Mouse (Mus musculus) lung, embryonic 15.5 days (tissue): Measurements from ENCODE around the gene Ufc1. TPM values are rescaled to one million over a fixed set of nuclear protein-coding genes. Genes with fewer than 3 reads are reported as not detected.
A peak's percentile ranks its signal among the peaks of the same experiment; 100 is the strongest.
"Not testable (repeated sequence)": the region's sequence is repeated elsewhere in the genome, so short reads cannot be mapped to it uniquely, and the experiment has no call there.

Experiments
- ATAC-seq: fragments of 200-750 bp; cut with Nextera tagmentation; 2 replicates; pipeline ENCODE4 v1.8.0; 2017; ENCODE audit warnings: moderate number of reproducible peaks, borderline replicate concordance; ENCODE audit not compliant: low FRiP score, low TSS enrichment; ENCODE audit errors: extremely low read depth
- H3K27ac ChIP-seq: fragments of 300-500 bp; sonication (generic); 2 replicates; pipeline ENCODE4 v1.5.1; 2015; ENCODE audit warnings: moderate library complexity, mild to moderate bottlenecking, inconsistent platforms
- H3K27me3 ChIP-seq: fragments of 300-500 bp; sonication (generic); 2 replicates; pipeline ENCODE4 v1.6.1; 2015; ENCODE audit warnings: inconsistent platforms
- H3K36me3 ChIP-seq: fragments of 300-500 bp; sonication (generic); 2 replicates; pipeline ENCODE4 v1.6.1; 2015; ENCODE audit warnings: inconsistent platforms
- H3K4me1 ChIP-seq: fragments of 300-500 bp; sonication (generic); 2 replicates; pipeline ENCODE4 v1.6.1; 2015; ENCODE audit warnings: inconsistent platforms
- H3K4me2 ChIP-seq: fragments of 300-500 bp; sonication (generic); 2 replicates; pipeline ENCODE4 v1.6.1; 2015; ENCODE audit warnings: inconsistent platforms, mild to moderate bottlenecking, moderate library complexity
- H3K4me3 ChIP-seq: fragments of 300-500 bp; sonication (generic); 2 replicates; pipeline ENCODE4 v1.5.1; 2015; ENCODE audit warnings: mild to moderate bottlenecking, inconsistent platforms
- H3K9ac ChIP-seq: fragments of 300-500 bp; sonication (generic); 2 replicates; pipeline ENCODE4 v1.6.1; 2015; ENCODE audit warnings: inconsistent platforms
- H3K9me3 ChIP-seq: fragments of 300-500 bp; sonication (generic); 2 replicates; pipeline ENCODE4 v1.6.1; 2016; ENCODE audit warnings: inconsistent platforms
- WGBS: fragments of 180-500 bp; shearing (Covaris S2); methylation state at CpG from one replicate; pipeline ENCODE4 v1.1.7; 2015; 5-methylcytosine and 5-hydroxymethylcytosine counted together
- polyA plus RNA-seq: library from polyadenylated mRNA; unstranded; fragments of >200 nt; fragmentation: Nextera tagmentation; extraction: Ambion mirVana; gene quantifications from 2 replicates; pipeline ENCODE4 v1.2.1, GENCODE M21; 2015

Gene Ufc1
- polyA plus RNA-seq, 1 experiment from 2014 or later = 105 TPM

DNA sequence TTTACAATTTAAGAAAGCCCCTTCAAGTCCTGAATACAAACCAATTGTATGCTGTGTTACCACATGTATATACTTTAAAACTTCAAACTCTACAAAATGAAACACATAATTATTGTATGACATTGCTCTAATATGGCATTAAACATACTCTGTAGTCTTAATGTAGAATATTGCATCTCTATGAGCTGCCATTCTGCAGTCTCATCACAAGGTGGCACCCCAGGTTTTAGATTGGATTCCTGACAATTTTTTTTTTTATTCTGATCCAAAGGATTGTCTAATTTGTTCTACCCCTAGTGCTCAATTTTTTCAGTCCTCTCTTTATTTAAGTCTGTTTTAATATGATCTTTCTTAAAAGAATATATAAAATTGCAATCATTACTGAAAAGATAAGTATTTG lies 26.6 kb upstream of the Ufc1 start:
- H3K9me3 ChIP-seq = no peaks in the 10 kb centered on the region
- H3K36me3 ChIP-seq = no peaks in the 10 kb centered on the region
- no peaks in the 10 kb centered on the region for H3K4me1 ChIP-seq
- no peak overlapping the region for H3K9ac ChIP-seq
- no peak overlapping the region for H3K4me3 ChIP-seq
- H3K4me2 ChIP-seq = no peak overlapping the region
- H3K27ac ChIP-seq = no peak overlapping the region
- no peaks in the 10 kb centered on the region for H3K27me3 ChIP-seq
- no peak for ATAC-seq

- Histone ChIP-seq H3K9me3 (no peaks in the 10 kb centered on the region), H3K27ac (no peak overlapping the region), H3K4me1 (no peaks in the 10 kb centered on the region), H3K27me3 (no peaks in the 10 kb centered on the region), H3K4me2 (no peak overlapping the region; the same call in 1 of the 2 replicates), H3K4me3 (no peak overlapping the region), H3K36me3 (no peaks in the 10 kb centered on the region), H3K9ac (no peak overlapping the region)
- WGBS = 25% methylated on average over 5 of the region's 5 CpGs
- no peak for ATAC-seq
Observed at GRCm38 (mm10) chr1:171320151-171320550, 25.3 kb upstream of the Ufc1 start.

DNA sequence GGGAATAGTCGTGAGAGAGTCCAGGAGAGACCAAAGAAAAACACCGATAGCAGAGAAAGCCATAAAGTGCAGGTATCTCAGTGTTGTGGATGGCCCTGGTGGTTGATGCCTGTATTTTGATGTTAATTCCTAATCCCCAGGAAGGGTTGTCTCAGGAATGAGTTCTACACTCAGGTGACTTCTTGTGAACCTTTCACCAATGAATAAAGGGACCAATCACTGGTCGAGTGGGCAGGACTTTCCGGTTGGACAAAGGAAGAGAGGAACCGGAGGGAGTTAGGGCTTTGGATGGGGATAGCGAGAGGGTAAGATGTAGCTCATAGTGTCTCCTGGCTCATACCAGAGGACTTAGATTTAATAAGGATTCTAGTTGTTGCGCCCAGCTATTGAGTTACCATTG lies 24.9 kb upstream of the Ufc1 start:
- Histone ChIP-seq H3K4me3 (no peak overlapping the region), H3K9me3 (no peaks in the 10 kb centered on the region), H3K27ac (no peak overlapping the region), H3K27me3 (no peaks in the 10 kb centered on the region), H3K4me1 (no peaks in the 10 kb centered on the region), H3K36me3 (no peaks in the 10 kb centered on the region), H3K4me2 (no peak overlapping the region; the same call in 1 of the 2 replicates), H3K9ac (no peak overlapping the region)
- 23% methylated on average over 7 of the region's 7 CpGs for WGBS
- ATAC-seq = no peak

DNA sequence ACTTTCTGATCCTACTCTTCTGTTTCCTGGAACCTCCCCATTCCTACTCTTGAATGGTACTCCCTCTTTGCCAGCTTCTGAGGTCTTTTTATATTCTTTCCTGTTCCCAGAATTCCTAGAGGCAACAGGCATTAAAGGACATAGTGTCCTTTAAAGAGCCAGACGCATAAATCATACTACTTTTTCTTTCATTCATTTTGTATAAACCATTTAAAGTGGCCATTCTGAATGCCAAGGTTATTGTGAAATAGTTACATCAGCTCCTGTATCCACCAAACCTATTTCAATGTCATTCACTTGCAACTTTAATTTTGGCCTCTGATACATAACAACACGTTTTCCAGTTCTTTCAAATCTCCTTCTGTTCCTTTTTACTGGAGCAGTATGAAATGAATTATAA lies 14.5 kb upstream of the Ufc1 start:
- no peak overlapping the region for H3K9ac ChIP-seq
- H3K27me3 ChIP-seq = no peaks in the 10 kb centered on the region
- H3K4me3 ChIP-seq = no peak overlapping the region
- no peaks in the 10 kb centered on the region for H3K9me3 ChIP-seq
- no peak for ATAC-seq
- no peaks in the 10 kb centered on the region for H3K36me3 ChIP-seq
- 71% methylated on average over 2 of the region's 2 CpGs for WGBS
- H3K27ac ChIP-seq = no peak overlapping the region
- no peak overlapping the region for H3K4me2 ChIP-seq
- H3K4me1 ChIP-seq = no peaks in the 10 kb centered on the region

- not testable (repeated sequence) for H3K9me3 ChIP-seq, H3K4me3 ChIP-seq, H3K27ac ChIP-seq, H3K27me3 ChIP-seq, H3K4me1 ChIP-seq, ATAC-seq, H3K4me2 ChIP-seq, H3K9ac ChIP-seq, H3K36me3 ChIP-seq
- 54% methylated on average over 5 of the region's 5 CpGs for WGBS
Observed at GRCm38 (mm10) chr1:171306157-171306556, 11.3 kb upstream of the Ufc1 start.

DNA sequence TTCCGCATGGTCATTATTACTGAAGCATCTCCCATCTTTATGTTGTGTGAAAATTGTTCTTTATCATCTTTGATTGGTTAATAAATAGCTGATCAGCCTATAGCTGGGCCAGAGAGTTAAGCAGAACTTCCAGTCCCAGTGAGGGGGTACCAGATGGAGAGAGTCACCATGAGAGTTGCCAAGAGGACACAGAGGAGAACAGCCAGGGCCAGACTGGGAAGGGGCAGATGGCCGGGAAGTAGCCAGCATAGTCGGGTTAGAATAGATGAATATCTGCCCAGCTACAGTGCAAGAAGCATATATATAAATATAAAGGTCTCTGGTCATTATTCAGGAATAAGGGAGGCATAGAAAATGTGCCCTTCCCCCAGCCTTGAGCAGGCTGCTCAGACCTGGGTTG lies 3.4 kb upstream of the Ufc1 start:
- 62% methylated on average over 3 of the region's 3 CpGs for WGBS
- H3K9me3 ChIP-seq = no peaks in the 10 kb centered on the region
- ATAC-seq = no peak

DNA sequence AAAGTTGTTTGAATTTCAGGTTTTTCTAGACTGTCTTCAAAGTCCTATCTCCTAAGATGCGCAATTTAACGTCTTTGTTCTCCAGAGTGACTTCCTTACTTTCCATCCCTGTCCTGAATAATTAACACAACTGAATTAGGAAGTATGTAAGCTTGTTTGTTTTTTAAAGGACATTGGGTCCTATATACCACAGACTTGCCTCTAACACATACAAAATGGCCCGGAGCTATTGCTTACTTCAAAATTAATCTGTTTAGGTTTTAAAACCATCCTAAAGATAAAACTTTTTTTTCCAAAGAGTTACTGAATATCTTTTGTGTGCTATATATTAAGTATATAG lies 209 bp upstream of the Ufc1 start:
- peak overlapping the region; percentile 81 for H3K9ac ChIP-seq
- 13% methylated on average over 3 of the region's 3 CpGs for WGBS
- peaks cover 9% of the 10 kb centered on the region; the same call in 1 of the 2 replicates for H3K4me1 ChIP-seq
- peaks cover under 1% of the 10 kb centered on the region; the same call in 1 of the 2 replicates for H3K36me3 ChIP-seq
- H3K27me3 ChIP-seq = no peaks in the 10 kb centered on the region; the same call in 1 of the 2 replicates
- no peaks in the 10 kb centered on the region for H3K9me3 ChIP-seq
- ATAC-seq = peak; percentile 4; the same call in 1 of the 2 replicates
- peak overlapping the region; percentile 70 for H3K4me2 ChIP-seq
- peak overlapping the region; percentile 95 for H3K27ac ChIP-seq
- peak overlapping the region; percentile 74 for H3K4me3 ChIP-seq

More for the DNA sequence above, 3.4 kb upstream of the Ufc1 start:
- no peak overlapping the region for H3K4me3 ChIP-seq
- no peak overlapping the region for H3K4me2 ChIP-seq
- no peaks in the 10 kb centered on the region for H3K36me3 ChIP-seq
- H3K27ac ChIP-seq = no peak overlapping the region
- H3K4me1 ChIP-seq = peaks cover 7% of the 10 kb centered on the region; the same call in 1 of the 2 replicates
- no peak overlapping the region for H3K9ac ChIP-seq
- no peaks in the 10 kb centered on the region; the same call in 1 of the 2 replicates for H3K27me3 ChIP-seq

GRCm38 (mm10) chr1:171293906-171294297 lies 922 bp downstream of the Ufc1 start:
- Histone ChIP-seq H3K27me3 (no peaks in the 10 kb centered on the region; the same call in 1 of the 2 replicates), H3K9ac (peak overlapping the region; percentile 81), H3K36me3 (peaks cover 12% of the 10 kb centered on the region), H3K27ac (peak overlapping the region; percentile 95), H3K4me1 (peaks cover 9% of the 10 kb centered on the region; the same call in 1 of the 2 replicates), H3K4me2 (peak overlapping the region; percentile 70), H3K4me3 (peak overlapping the region; percentile 74), H3K9me3 (no peaks in the 10 kb centered on the region)
- WGBS = 15% methylated on average over 5 of the region's 5 CpGs
- ATAC-seq = no peak

- peak overlapping the region; percentile 70 for H3K4me2 ChIP-seq
- no peak overlapping the region for H3K27ac ChIP-seq
- ATAC-seq = no peak
- H3K9me3 ChIP-seq = no peaks in the 10 kb centered on the region
- peaks cover 11% of the 10 kb centered on the region; the same call in 1 of the 2 replicates for H3K4me1 ChIP-seq
- peaks cover 18% of the 10 kb centered on the region for H3K36me3 ChIP-seq
- no peak overlapping the region; the same call in 1 of the 2 replicates for H3K9ac ChIP-seq
- H3K4me3 ChIP-seq = peak overlapping the region; percentile 74
- WGBS = 65% methylated on average over 3 of the region's 3 CpGs
- no peaks in the 10 kb centered on the region; the same call in 1 of the 2 replicates for H3K27me3 ChIP-seq
Observed at GRCm38 (mm10) chr1:171293351-171293750, 1.5 kb downstream of the Ufc1 start.

GRCm38 (mm10) chr1:171288328-171288727 lies 6.5 kb downstream of the Ufc1 start:
- Histone ChIP-seq H3K9ac (peak overlapping the region; percentile 41; the same call in 1 of the 2 replicates), H3K4me1 (peaks cover 21% of the 10 kb centered on the region), H3K4me3 (peak overlapping the region; percentile 99), H3K27me3 (no peaks in the 10 kb centered on the region), H3K9me3 (no peaks in the 10 kb centered on the region), H3K36me3 (peaks cover 49% of the 10 kb centered on the region), H3K4me2 (peak overlapping the region; percentile 69), H3K27ac (peak overlapping the region; percentile 57; the same call in 1 of the 2 replicates)
- WGBS = 64% methylated on average over 4 of the region's 4 CpGs
- ATAC-seq = no peak

- Histone ChIP-seq H3K27me3 (no peaks in the 10 kb centered on the region), H3K36me3 (peaks cover 58% of the 10 kb centered on the region), H3K9ac (peak within 1 kb of the TSS; percentile 99), H3K4me3 (peak within 1 kb of the TSS; percentile 99), H3K27ac (peak within 1 kb of the TSS; percentile 92), H3K4me2 (peak within 1 kb of the TSS; percentile 69), H3K4me1 (peaks cover 18% of the 10 kb centered on the region), H3K9me3 (no peaks in the 10 kb centered on the region)
- whole genome bisulfite sequencing = under 1% methylated on average over 45 of the region's 49 CpGs
- ATAC-seq = peak; percentile 94
Observed at GRCm38 (mm10) chr1:171287136-171288081, 7.4 kb downstream of the Ufc1 start, which contains the start of gene Usp21. Usp21 (minus strand) TSS chr1:171287991.

GRCm38 (mm10) chr1:171286517-171286916 lies 8.3 kb downstream of the Ufc1 start:
- Histone ChIP-seq H3K9ac (no peak overlapping the region; the same call in 1 of the 2 replicates), H3K4me3 (peak overlapping the region; percentile 99), H3K36me3 (peaks cover 61% of the 10 kb centered on the region), H3K27me3 (no peaks in the 10 kb centered on the region), H3K4me2 (peak overlapping the region; percentile 69), H3K4me1 (peaks cover 25% of the 10 kb centered on the region), H3K9me3 (no peaks in the 10 kb centered on the region), H3K27ac (no peak overlapping the region)
- WGBS = 91% methylated on average over 19 of the region's 19 CpGs
- no peak for ATAC-seq
